Mouse (Mus musculus) erythroid progenitor cell, adult 5-6 weeks (primary cell): Measurements from ENCODE around the gene Bag6. TPM values are rescaled to one million over a fixed set of nuclear protein-coding genes. Genes with fewer than 3 reads are reported as not detected.

Source experiments
- ATAC-seq: replicated peaks from 2 replicates; pipeline ENCODE4 v1.8.0; 2016; ENCODE audit warnings: moderate number of reproducible peaks, mild to moderate bottlenecking, moderate TSS enrichment, inconsistent platforms; ENCODE audit not compliant: poor library complexity, low FRiP score, severe bottlenecking
- total RNA-seq, 2 experiments: library from RNA; stranded (forward) in 1 of 2; stranded (reverse) in 1 of 2; fragments of 150-400 nt in 1 of 2; fragments of 186-747, 209-891 nt in 1 of 2; gene quantifications; 2 replicates each; pipeline versions ENCODE4 v1.2.3 to v1.2.4; 2015 to 2017; ENCODE audit warnings: low replicate concordance in 2 of 2

The Bag6 gene
- total RNA-seq (2015; ENCODE audit: low replicate concordance) (70.6 and 96.0 TPM in 2 replicates), total RNA-seq (2017; ENCODE audit: low replicate concordance) (54.5 and 81.8 TPM in 2 replicates)

GRCm38 (mm10) chr17:35134801-35135590 is at the start of gene Bag6:
Gene Bag6 (plus strand): TSS chr17:35135178.
- ATAC-seq = peak; percentile 89

GRCm38 (mm10) chr17:35085208-35085865 is 49.6 kb upstream of the Bag6 start, which contains the start of gene Ly6g6f:
Gene Ly6g6f (minus strand): TSS chr17:35085610.
- no peak for ATAC-seq

- no peak for ATAC-seq
Measured at GRCm38 (mm10) chr17:35088151-35088550, 46.8 kb upstream of the Bag6 start.

GRCm38 (mm10) chr17:35088825-35089644 is 45.9 kb upstream of the Bag6 start, which contains the start of gene Abhd16a:
Gene Abhd16a (plus strand): TSS chr17:35089263.
- peak; percentile 92 for ATAC-seq

- ATAC-seq = peak; percentile 81
Measured at GRCm38 (mm10) chr17:35090166-35090932, 44.6 kb upstream of the Bag6 start.

- ATAC-seq = no peak
Measured at GRCm38 (mm10) chr17:35092403-35093198, 42.4 kb upstream of the Bag6 start.

- no peak for ATAC-seq
Measured at GRCm38 (mm10) chr17:35094475-35095365, 40.3 kb upstream of the Bag6 start.

GRCm38 (mm10) chr17:35096597-35096996 is 38.4 kb upstream of the Bag6 start:
- no peak for ATAC-seq

GRCm38 (mm10) chr17:35097164-35097655 is 37.8 kb upstream of the Bag6 start:
- no peak for ATAC-seq

GRCm38 (mm10) chr17:35100196-35100765 is 34.7 kb upstream of the Bag6 start:
- no peak for ATAC-seq

- ATAC-seq = no peak
Measured at GRCm38 (mm10) chr17:35101161-35101560, 33.8 kb upstream of the Bag6 start.

GRCm38 (mm10) chr17:35102299-35102698 is 32.7 kb upstream of the Bag6 start:
- ATAC-seq = no peak

- ATAC-seq = no peak
Measured at GRCm38 (mm10) chr17:35103221-35103690, 31.7 kb upstream of the Bag6 start.

- ATAC-seq = no peak
Measured at GRCm38 (mm10) chr17:35104079-35104478, 30.9 kb upstream of the Bag6 start.

GRCm38 (mm10) chr17:35104754-35105153 is 30.2 kb upstream of the Bag6 start:
- ATAC-seq = peak; percentile 89

GRCm38 (mm10) chr17:35105740-35106389 is 29.1 kb upstream of the Bag6 start:
- peak; percentile 54 for ATAC-seq
